Mouse (Mus musculus) lung, postnatal 10 days (tissue): ENCODE measurements around the gene Gm28576.
"Not testable (repeated sequence)": the region's sequence is repeated elsewhere in the genome, so short reads cannot be mapped to it uniquely, and the experiment has no call there.

Experiments used
- DNase-seq: peaks from one replicate; pipeline ENCODE4 v3.0.0; 2021

Gene Gm28576

GRCm38 (mm10) chrY:7722641-7723040 is at the start of gene Gm28576:
TSS of gene Gm28576 (plus strand) at chrY:7722941.
- not testable (repeated sequence) for DNase-seq
